In genomic region chr11:115630532-115631504, GRCm38 (mm10) we compare ENCODE assay signal across 9 mouse cellular contexts. TPM values are rescaled to one million over a fixed set of nuclear protein-coding genes. Genes with fewer than 3 reads are reported as not detected.
DNase-seq lines count a peak whose midpoint lies in the region; ATAC-seq lines count a peak whose summit lies in the region.
"Had no signal": no experiment of that assay in that cellular context is flagged by ENCODE, and none has a peak within 500 bp of the region (broad histone marks: within the 10 kb centered on the region; RNA-seq: fewer than 3 reads in every experiment).

No protein-coding gene starts in this region.

- no peak for DNase-seq in kidney, adult 9 months
- peak; percentile 44 to 80 for DNase-seq in spleen, postnatal 10 days (ENCODE audit: low spot score in 2 of 2)
- DNase-seq in left cerebral cortex, adult 18-20 months (ENCODE audit: low spot score in 2 of 2): no peak
- DNase-seq in right cerebral cortex, postnatal 25 days: no peak
- no peak for DNase-seq in cerebellum, adult 8-10 months

- 49% methylated on average over 16 of the region's 16 CpGs for WGBS in kidney, embryonic 15.5 days
- WGBS in liver, embryonic 16.5 days (ENCODE audit: insufficient replicate concordance): 41% methylated on average over 16 of the region's 16 CpGs

- no peak overlapping the region; the same call in 1 of the 2 replicates for H3K4me2 ChIP-seq in kidney, embryonic 15.5 days
- H3K4me2 ChIP-seq in liver, embryonic 16.5 days (ENCODE audit: low read depth, low read length): peak overlapping the region; percentile 38

- peaks cover 25% of the 10 kb centered on the region for H3K4me1 ChIP-seq in kidney, embryonic 15.5 days
- H3K4me1 ChIP-seq in brown adipose tissue, adult 24 weeks (ENCODE audit: control insufficient read depth, insufficient read depth, insufficient read length, low read length): no peaks in the 10 kb centered on the region
- peaks cover 15% of the 10 kb centered on the region for H3K4me1 ChIP-seq in liver, embryonic 16.5 days (ENCODE audit: control insufficient read depth, low read depth, low read length)

- H3K9me3 ChIP-seq in kidney, embryonic 15.5 days (replicated peaks): no peaks in the 10 kb centered on the region
- H3K9me3 ChIP-seq in liver, embryonic 16.5 days (replicated peaks; ENCODE audit: control insufficient read depth, low read length): no peaks in the 10 kb centered on the region

- no peaks in the 10 kb centered on the region for H3K36me3 ChIP-seq in kidney, embryonic 15.5 days
- no peaks in the 10 kb centered on the region for H3K36me3 ChIP-seq in liver, embryonic 16.5 days (ENCODE audit: control insufficient read depth, insufficient read depth)

- H3K4me3 ChIP-seq in kidney, embryonic 15.5 days (replicated peaks): no peak overlapping the region
- no peak overlapping the region for H3K4me3 ChIP-seq in brown adipose tissue, adult 24 weeks (ENCODE audit: insufficient read depth, low read depth, low read length)
- H3K4me3 ChIP-seq in liver, embryonic 16.5 days (ENCODE audit: low read depth, low read length): 0 out of 2 replicates have a peak overlapping the region, but pooled peaks have one; percentile 8
- H3K4me3 ChIP-seq: layer of hippocampus, adult 2 months had no signal

- no peak for ATAC-seq in kidney, embryonic 15.5 days (replicated peaks; ENCODE audit: low FRiP score)
- no peak for ATAC-seq in liver, embryonic 16.5 days (ENCODE audit: low read depth)

- H3K27ac ChIP-seq in kidney, embryonic 15.5 days: 0 out of 2 replicates have a peak overlapping the region, but pooled peaks have one; percentile 35
- H3K27ac ChIP-seq in brown adipose tissue, adult 24 weeks (replicated peaks; ENCODE audit: low read depth, low read length): peak overlapping the region; percentile 66
- H3K27ac ChIP-seq in liver, embryonic 16.5 days (ENCODE audit: low read length): 0 out of 2 replicates have a peak overlapping the region, but pooled peaks have one; percentile 19
- H3K27ac ChIP-seq: layer of hippocampus, adult 2 months had no signal

- no peak overlapping the region for H3K9ac ChIP-seq in kidney, embryonic 15.5 days
- no peak overlapping the region for H3K9ac ChIP-seq in liver, embryonic 16.5 days (ENCODE audit: low read depth, low read length)

- H3K27me3 ChIP-seq in kidney, embryonic 15.5 days: no peaks in the 10 kb centered on the region
- H3K27me3 ChIP-seq in liver, embryonic 16.5 days (ENCODE audit: control insufficient read depth, insufficient read depth, low read depth, low read length): no peaks in the 10 kb centered on the region

RNA-seq across cellular contexts. Expression of gene Slc25a19, which starts 2.7 kb away (rescaled TPM):
- polyA plus RNA-seq in kidney, embryonic 15.5 days (2015; fragmentation: Nextera tagmentation; extraction: Ambion mirVana): 45.8 and 48.3 TPM in 2 replicates
- polyA plus RNA-seq in brown adipose tissue, adult 24 weeks (2012; ENCODE audit: insufficient read depth, insufficient read length, missing spikeins): 392 and 520 TPM in 2 replicates
- polyA plus RNA-seq in liver, embryonic 16.5 days (2015; fragmentation: Nextera tagmentation; extraction: Ambion mirVana): 8.7 and 8.8 TPM in 2 replicates
- 10 to 100 TPM; 55.2 to 60.6 TPM for total RNA-seq in left cerebral cortex, adult 18-20 months (2021)

RNA-seq across cellular contexts. Expression of gene Mif4gd, which starts 18.0 kb away (rescaled TPM):
- 35.8 and 37.6 TPM in 2 replicates for polyA plus RNA-seq in kidney, embryonic 15.5 days (2015; fragmentation: Nextera tagmentation; extraction: Ambion mirVana)
- polyA plus RNA-seq in brown adipose tissue, adult 24 weeks (2012; ENCODE audit: insufficient read depth, insufficient read length, missing spikeins): 120 and 127 TPM in 2 replicates
- polyA plus RNA-seq in liver, embryonic 16.5 days (2015; fragmentation: Nextera tagmentation; extraction: Ambion mirVana): 28.4 and 28.6 TPM in 2 replicates
- total RNA-seq in left cerebral cortex, adult 18-20 months (2021): 10 to 100 TPM; 15.4 to 16.1 TPM

RNA-seq across cellular contexts. Expression of gene Gga3, which starts 27.0 kb away (rescaled TPM):
- polyA plus RNA-seq in kidney, embryonic 15.5 days (2015; fragmentation: Nextera tagmentation; extraction: Ambion mirVana): 18.5 and 20.7 TPM in 2 replicates
- 4.2 and 6.5 TPM in 2 replicates for polyA plus RNA-seq in brown adipose tissue, adult 24 weeks (2012; ENCODE audit: insufficient read depth, insufficient read length, missing spikeins)
- 7.9 TPM in 2 replicates for polyA plus RNA-seq in liver, embryonic 16.5 days (2015; fragmentation: Nextera tagmentation; extraction: Ambion mirVana)
- 10 to 100 TPM; 81.4 to 84.1 TPM for total RNA-seq in left cerebral cortex, adult 18-20 months (2021)

RNA-seq across cellular contexts. Expression of gene Mrps7, which starts 27.1 kb away (rescaled TPM):
- polyA plus RNA-seq in kidney, embryonic 15.5 days (2015; fragmentation: Nextera tagmentation; extraction: Ambion mirVana): 102 and 103 TPM in 2 replicates
- polyA plus RNA-seq in brown adipose tissue, adult 24 weeks (2012; ENCODE audit: insufficient read depth, insufficient read length, missing spikeins): 106 and 138 TPM in 2 replicates
- 47.6 and 49.5 TPM in 2 replicates for polyA plus RNA-seq in liver, embryonic 16.5 days (2015; fragmentation: Nextera tagmentation; extraction: Ambion mirVana)
- total RNA-seq in left cerebral cortex, adult 18-20 months (2021): 10 to 100 TPM; 52.8 to 54.1 TPM

Comparison
In these comparisons a context has a peak if more than half of its experiments do, and no peak if none do; other contexts are left out.
1. DNase-seq: peak in spleen, postnatal 10 days (2 of 2); none in kidney, adult 9 months (single experiment), left cerebral cortex, adult 18-20 months (0 of 2), right cerebral cortex, postnatal 25 days (single experiment) and cerebellum, adult 8-10 months (single experiment).
2. Peak in every context shown above with its lines, with median percentiles within 50 percentile points of each other: H3K27ac ChIP-seq.